Mouse (Mus musculus) hindbrain, embryonic 14.5 days (tissue): ENCODE measurements around the gene Bsdc1. TPM values are rescaled to one million over a fixed set of nuclear protein-coding genes. Genes with fewer than 3 reads are reported as not detected.
A peak's percentile ranks its signal among the peaks of the same experiment; 100 is the strongest.
"Not testable (repeated sequence)": the region's sequence is repeated elsewhere in the genome, so short reads cannot be mapped to it uniquely, and the experiment has no call there.

Experiments used
- ATAC-seq: fragments of 200-750 bp; cut with Nextera tagmentation; 2 replicates; pipeline ENCODE4 v1.8.0; 2017; ENCODE audit warnings: moderate number of reproducible peaks, mild to moderate bottlenecking, moderate TSS enrichment, moderate library complexity; ENCODE audit not compliant: low FRiP score
- DNase-seq: peaks from one replicate; pipeline ENCODE4 v3.0.0-alpha.2; 2015; ENCODE audit warnings: low spot score
- H3K27ac ChIP-seq: fragments of 300-500 bp; sonication (generic); 2 replicates; pipeline ENCODE4 v1.5.1; 2014; ENCODE audit warnings: mild to moderate bottlenecking, moderate library complexity
- H3K27me3 ChIP-seq: fragments of 300-500 bp; sonication (generic); 2 replicates; pipeline ENCODE4 v1.6.1; 2014; ENCODE audit warnings: mild to moderate bottlenecking, low read length, mixed read lengths; ENCODE audit not compliant: control insufficient read depth, insufficient read depth
- H3K36me3 ChIP-seq: fragments of 300-500 bp; sonication (generic); replicated peaks from 2 replicates; pipeline ENCODE4 v1.6.1; 2014; ENCODE audit not compliant: control insufficient read depth, insufficient read depth
- H3K4me1 ChIP-seq: fragments of 300-500 bp; sonication (generic); replicated peaks from 2 replicates; pipeline ENCODE4 v1.6.1; 2014; ENCODE audit warnings: antibody characterized with exemption, low read length, mixed read lengths; ENCODE audit not compliant: control insufficient read depth, insufficient read depth
- H3K4me2 ChIP-seq: fragments of 300-500 bp; sonication (generic); replicated peaks from 2 replicates; pipeline ENCODE4 v1.6.1; 2014; ENCODE audit warnings: mild to moderate bottlenecking, moderate library complexity
- H3K4me3 ChIP-seq: fragments of 300-500 bp; sonication (generic); replicated peaks from 2 replicates; pipeline ENCODE4 v1.5.1; 2014; ENCODE audit warnings: mild to moderate bottlenecking, low read length
- H3K9ac ChIP-seq: fragments of 300-500 bp; sonication (generic); 2 replicates; pipeline ENCODE4 v1.6.1; 2014
- H3K9me3 ChIP-seq: fragments of 300-500 bp; sonication (generic); 2 replicates; pipeline ENCODE4 v1.6.1; 2016; ENCODE audit warnings: low read length; ENCODE audit not compliant: control insufficient read depth
- WGBS: fragments of 180-500 bp; shearing (Covaris S2); extraction: QIAGEN DNeasy Blood & Tissue Kit; methylation state at CpG from one replicate; pipeline ENCODE4 v1.1.7; 2014; 5-methylcytosine and 5-hydroxymethylcytosine counted together
- polyA plus RNA-seq: library from polyadenylated mRNA; unstranded; fragments of >200 nt; fragmentation: Nextera tagmentation; extraction: Ambion mirVana; gene quantifications from 2 replicates; pipeline ENCODE4 v1.2.1, GENCODE M21; 2014

Gene Bsdc1
- polyA plus RNA-seq, 1 experiment from 2014 or later: 29.5 TPM

- Histone ChIP-seq H3K36me3 (no peaks in the 10 kb centered on the region), H3K4me2 (no peak overlapping the region), H3K27ac (no peak overlapping the region), H3K4me1 (no peaks in the 10 kb centered on the region), H3K4me3 (no peak overlapping the region), H3K9ac (no peak overlapping the region), H3K9me3 (no peaks in the 10 kb centered on the region), H3K27me3 (no peaks in the 10 kb centered on the region)
- DNase-seq (no peak), ATAC-seq (no peak)
- 80% methylated on average over 2 of the region's 2 CpGs for WGBS
These were observed 10.5 kb upstream of the Bsdc1 start for GRCm38 (mm10) chr4:129450851-129451250.

DNA sequence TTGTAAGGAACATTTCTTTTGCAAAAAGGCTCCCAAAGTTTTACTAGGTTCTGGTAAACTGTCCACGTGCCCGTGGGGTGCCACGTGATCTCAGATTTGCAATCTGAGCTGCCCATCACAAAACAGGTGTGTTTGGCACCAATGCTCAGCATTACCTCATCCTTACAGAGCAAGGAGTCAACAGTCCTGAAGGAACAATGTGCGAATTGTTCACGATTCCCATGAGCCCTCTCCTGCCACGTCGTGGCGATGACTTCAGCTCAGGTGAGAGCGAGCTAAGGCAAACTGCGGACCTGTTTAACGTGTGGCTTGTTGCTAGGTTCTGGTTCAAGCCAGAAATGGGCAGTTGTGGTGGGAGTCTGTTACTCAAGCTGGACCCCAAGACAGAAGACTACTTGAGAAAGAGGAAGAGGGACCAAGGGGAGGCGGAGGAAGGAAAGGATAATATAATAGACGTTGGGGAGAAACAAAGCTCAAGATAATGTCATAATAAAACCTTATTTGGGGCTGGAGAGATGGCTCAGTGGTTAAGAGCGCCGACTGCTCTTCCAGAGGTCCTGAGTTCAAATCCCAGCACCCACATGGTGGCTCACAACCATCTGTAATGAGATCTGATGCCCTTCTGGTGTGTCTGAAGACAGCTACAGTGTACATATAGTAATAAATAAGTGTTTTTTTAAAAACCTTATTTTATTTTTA lies 9.8 kb upstream of the Bsdc1 start:
- H3K27ac ChIP-seq: no peak overlapping the region
- no peak overlapping the region for H3K4me2 ChIP-seq
- no peaks in the 10 kb centered on the region for H3K36me3 ChIP-seq
- WGBS: 87% methylated on average over 15 of the region's 15 CpGs
- no peaks in the 10 kb centered on the region for H3K9me3 ChIP-seq
- H3K9ac ChIP-seq: no peak overlapping the region
- no peaks in the 10 kb centered on the region for H3K27me3 ChIP-seq
- H3K4me1 ChIP-seq: no peaks in the 10 kb centered on the region
- DNase-seq (no peak), ATAC-seq (no peak)
- no peak overlapping the region for H3K4me3 ChIP-seq

DNA sequence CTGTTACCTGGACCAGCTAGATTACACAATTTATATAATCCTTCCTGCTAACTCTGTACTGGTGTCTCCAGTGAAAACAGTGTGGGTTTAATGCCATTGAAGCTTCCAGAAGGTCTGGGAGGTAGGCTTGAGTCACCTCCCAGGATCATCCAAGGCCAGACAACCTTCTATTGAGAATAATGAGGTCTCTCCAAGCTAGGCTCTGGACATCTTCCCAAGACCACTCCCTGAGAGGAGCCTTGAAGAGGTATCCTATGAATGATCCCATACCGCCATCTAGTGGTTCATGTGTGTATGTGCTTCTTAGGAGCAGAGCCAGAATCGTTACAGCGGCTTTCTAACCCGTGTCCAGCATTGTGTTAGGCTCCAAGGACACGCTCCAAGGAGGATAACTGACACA lies 6.1 kb upstream of the Bsdc1 start:
- no peaks in the 10 kb centered on the region for H3K36me3 ChIP-seq
- H3K9ac ChIP-seq: no peak overlapping the region
- DNase-seq (peak; percentile 92), ATAC-seq (peak; percentile 79; the same call in 1 of the 2 replicates)
- no peak overlapping the region for H3K27ac ChIP-seq
- no peaks in the 10 kb centered on the region for H3K27me3 ChIP-seq
- H3K4me2 ChIP-seq: no peak overlapping the region
- no peaks in the 10 kb centered on the region for H3K9me3 ChIP-seq
- no peak overlapping the region for H3K4me3 ChIP-seq
- 3% methylated on average over 5 of the region's 5 CpGs for WGBS
- no peaks in the 10 kb centered on the region for H3K4me1 ChIP-seq

GRCm38 (mm10) chr4:129456126-129456525 lies 5.3 kb upstream of the Bsdc1 start:
- whole genome bisulfite sequencing: 58% methylated on average over 5 of the region's 5 CpGs
- DNase-seq (no peak), ATAC-seq (no peak)
- Histone ChIP-seq H3K27ac (no peak overlapping the region), H3K27me3 (no peaks in the 10 kb centered on the region), H3K4me2 (no peak overlapping the region), H3K4me3 (no peak overlapping the region), H3K4me1 (no peaks in the 10 kb centered on the region), H3K36me3 (no peaks in the 10 kb centered on the region), H3K9me3 (no peaks in the 10 kb centered on the region), H3K9ac (no peak overlapping the region)

DNA sequence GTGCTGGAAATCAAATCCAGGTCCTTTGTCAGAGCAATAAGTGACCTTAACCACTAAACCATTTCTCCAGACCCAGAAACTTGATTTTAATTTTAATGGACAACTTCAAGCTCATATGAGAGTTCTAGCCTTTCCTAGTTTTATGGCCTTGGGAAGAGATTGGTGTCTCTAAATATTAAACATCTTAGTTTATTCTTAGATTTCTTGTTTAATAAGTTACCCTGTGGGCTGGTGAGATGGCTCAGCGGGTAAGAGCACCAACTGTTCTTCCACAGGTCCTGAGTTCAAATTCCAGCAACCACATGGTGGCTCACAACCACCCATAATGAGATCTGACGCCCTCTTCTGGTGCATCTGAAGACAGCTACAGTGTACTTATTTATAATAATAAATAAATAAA lies 4.1 kb upstream of the Bsdc1 start:
- not testable (repeated sequence) for H3K27ac ChIP-seq, H3K4me2 ChIP-seq, H3K4me3 ChIP-seq, H3K4me1 ChIP-seq, ATAC-seq, H3K27me3 ChIP-seq, H3K9ac ChIP-seq, H3K36me3 ChIP-seq, DNase-seq, H3K9me3 ChIP-seq
- WGBS: 70% methylated on average over 2 of the region's 2 CpGs

DNA sequence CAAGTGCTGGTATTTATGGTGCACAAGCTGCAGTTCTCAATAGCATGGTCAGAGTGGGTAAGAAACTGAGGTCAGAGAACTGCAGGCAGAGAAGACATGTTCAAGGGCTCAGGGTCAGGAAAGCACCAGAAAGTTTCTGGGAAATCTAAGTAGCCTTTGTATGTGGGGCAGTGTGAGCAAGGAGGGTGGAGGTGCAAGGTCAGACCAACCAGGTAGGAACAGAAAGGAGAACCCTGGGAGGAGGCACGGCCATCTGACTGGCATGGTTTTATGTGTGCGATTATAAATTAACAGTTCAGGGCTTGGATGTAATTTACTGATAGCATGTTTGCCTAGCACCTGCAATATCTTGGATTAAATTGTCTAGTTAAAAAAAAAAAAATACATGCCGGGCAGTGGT lies 1.7 kb upstream of the Bsdc1 start:
- Histone ChIP-seq H3K36me3 (peaks cover 17% of the 10 kb centered on the region), H3K9ac (no peak overlapping the region), H3K27ac (no peak overlapping the region), H3K4me2 (no peak overlapping the region), H3K4me3 (no peak overlapping the region), H3K27me3 (no peaks in the 10 kb centered on the region), H3K9me3 (no peaks in the 10 kb centered on the region), H3K4me1 (peaks cover 8% of the 10 kb centered on the region)
- 93% methylated on average over 3 of the region's 3 CpGs for WGBS
- DNase-seq (no peak), ATAC-seq (no peak)

GRCm38 (mm10) chr4:129460827-129461182 lies 576 bp upstream of the Bsdc1 start:
- H3K27ac ChIP-seq: peak overlapping the region; percentile 87
- peak overlapping the region; percentile 32 for H3K4me3 ChIP-seq
- ATAC-seq: no peak
- H3K9ac ChIP-seq: peak overlapping the region; percentile 69
- H3K27me3 ChIP-seq: no peaks in the 10 kb centered on the region
- DNase-seq: no peak
- H3K4me1 ChIP-seq: peaks cover 8% of the 10 kb centered on the region
- peaks cover 28% of the 10 kb centered on the region for H3K36me3 ChIP-seq
- no peaks in the 10 kb centered on the region for H3K9me3 ChIP-seq
- H3K4me2 ChIP-seq: peak overlapping the region; percentile 68
- 0% methylated on average over 4 of the region's 4 CpGs for WGBS

- DNase-seq: no peak
These were observed 737 bp downstream of the Bsdc1 start for GRCm38 (mm10) chr4:129462118-129462517.

DNA sequence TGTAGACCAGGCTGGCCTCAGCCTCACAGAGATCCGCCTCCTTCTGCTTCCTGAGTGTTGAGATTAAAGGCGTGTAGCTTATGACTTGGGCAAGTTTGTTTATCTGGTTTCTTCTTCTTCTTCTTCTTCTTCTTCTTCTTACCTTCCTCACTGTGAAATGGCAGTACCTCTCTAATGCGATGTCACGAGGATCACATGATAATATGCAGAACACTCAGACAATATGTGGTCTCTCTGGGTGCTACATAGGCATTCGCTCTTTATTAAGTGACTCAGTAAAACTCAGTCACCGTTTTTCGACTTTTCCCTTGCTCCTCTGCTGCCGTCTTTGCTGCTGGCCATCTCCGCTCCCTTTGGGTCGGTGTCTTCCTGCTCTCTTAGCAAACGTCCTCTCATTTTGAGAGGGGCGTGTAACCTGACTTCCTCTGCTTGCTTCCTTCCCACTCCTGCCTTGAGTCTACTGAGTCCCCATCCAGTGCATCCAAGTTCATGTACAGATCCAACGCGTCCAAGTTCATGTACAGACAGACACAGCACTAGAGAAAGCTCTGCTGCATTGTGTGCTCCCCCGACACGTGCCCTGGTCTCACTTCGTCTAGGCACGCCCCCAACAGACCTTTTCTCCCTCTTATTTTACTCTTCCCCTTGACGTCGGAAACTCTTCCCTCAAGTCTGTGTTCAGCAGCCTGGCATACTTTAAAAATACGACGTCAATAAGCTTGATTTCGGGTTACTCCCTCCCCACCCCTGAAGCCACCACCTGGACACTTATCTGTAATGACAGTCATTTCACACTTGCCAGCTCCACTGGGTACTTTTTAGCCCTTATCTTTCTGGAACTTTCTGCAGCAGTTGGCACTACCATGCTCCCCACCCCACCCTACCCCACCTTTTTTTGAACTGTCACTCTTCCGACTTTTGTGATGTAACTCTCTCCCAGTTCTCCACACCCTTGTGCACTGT lies 2.0 kb downstream of the Bsdc1 start:
- WGBS: 90% methylated on average over 24 of the region's 24 CpGs
- no peak for DNase-seq
- Histone ChIP-seq H3K36me3 (peaks cover 53% of the 10 kb centered on the region), H3K9me3 (no peaks in the 10 kb centered on the region), H3K27ac (no peak overlapping the region), H3K9ac (no peak overlapping the region), H3K4me1 (peaks cover 8% of the 10 kb centered on the region), H3K4me2 (no peak overlapping the region), H3K4me3 (no peak overlapping the region), H3K27me3 (no peaks in the 10 kb centered on the region)
- ATAC-seq: no peak

More at GRCm38 (mm10) chr4:129462118-129462517, 737 bp downstream of the Bsdc1 start:
- Histone ChIP-seq H3K4me3 (peak overlapping the region; percentile 67), H3K36me3 (peaks cover 41% of the 10 kb centered on the region), H3K27ac (peak overlapping the region; percentile 63; the same call in 1 of the 2 replicates), H3K4me1 (peaks cover 8% of the 10 kb centered on the region), H3K27me3 (no peaks in the 10 kb centered on the region), H3K4me2 (peak overlapping the region; percentile 88), H3K9me3 (no peaks in the 10 kb centered on the region), H3K9ac (peak overlapping the region; percentile 64)
- no peak for ATAC-seq
- 54% methylated on average over 3 of the region's 3 CpGs for WGBS
